Mouse (Mus musculus) adrenal gland, postnatal 4 days (tissue): Measurements from ENCODE around the gene Vmn2r84. TPM values are rescaled to one million over a fixed set of nuclear protein-coding genes. Genes with fewer than 3 reads are reported as not detected.
"Not testable (repeated sequence)": the region's sequence is repeated elsewhere in the genome, so short reads cannot be mapped to it uniquely, and the experiment has no call there.

Experiments used
- DNase-seq, 2 experiments: peaks; one replicate each; pipeline ENCODE4 v3.0.0; 2021 to 2022; ENCODE audit warnings: low spot score in 2 of 2, mixed read lengths in 2 of 2
- long read RNA-seq, 2 experiments: library from polyadenylated mRNA; stranded (forward); transcript quantifications; one replicate each; pipeline ENCODE4 v2.0.0; 2021
- total RNA-seq, 2 experiments: library from RNA; stranded (reverse); gene quantifications; 2 replicates each; pipeline ENCODE4 v1.2.3; 2021

Vmn2r84 gene
- not detected for total RNA-seq
- long read RNA-seq, experiment 1, result 0 reads
- long read RNA-seq, experiment 2, result 0 reads

GRCm38 (mm10) chr10:130394232-130394631, at the start of gene Vmn2r84:
Gene Vmn2r84 (minus strand): TSS chr10:130394332.
- no peak for DNase-seq

DNA sequence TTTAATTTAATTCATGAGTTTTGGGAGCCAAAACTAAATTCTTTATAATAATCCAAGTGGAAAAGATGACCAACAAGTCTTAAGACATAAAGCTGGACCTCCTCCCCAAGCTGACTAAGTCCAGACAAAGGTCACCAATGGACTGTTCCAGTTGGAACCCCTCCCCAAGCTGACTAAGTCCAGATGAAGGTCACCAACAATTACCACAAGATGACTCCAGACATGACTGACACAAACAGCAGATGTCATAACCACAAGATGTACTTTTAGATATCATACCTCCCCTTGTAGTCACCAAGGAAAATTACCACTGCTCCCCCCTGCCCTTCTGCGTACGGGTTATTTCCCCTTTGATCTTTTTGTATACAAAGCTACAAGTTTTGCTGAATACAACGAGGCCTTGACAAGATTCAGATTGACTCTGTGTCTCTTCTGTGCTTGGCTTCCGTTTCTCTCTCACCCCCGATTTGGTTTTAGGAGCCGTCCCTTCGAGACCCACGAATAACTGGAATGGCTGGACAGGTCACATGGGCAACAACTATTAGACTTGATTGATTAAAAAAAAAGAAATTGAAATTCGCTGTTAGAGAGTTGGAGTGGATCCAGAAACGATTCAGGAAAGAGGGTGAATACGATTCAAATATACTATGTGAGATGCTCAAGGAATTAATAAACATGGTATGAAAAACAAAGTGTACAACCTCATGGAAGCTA, 40.2 kb upstream of the Vmn2r84 start:
- not testable (repeated sequence) for DNase-seq

DNA sequence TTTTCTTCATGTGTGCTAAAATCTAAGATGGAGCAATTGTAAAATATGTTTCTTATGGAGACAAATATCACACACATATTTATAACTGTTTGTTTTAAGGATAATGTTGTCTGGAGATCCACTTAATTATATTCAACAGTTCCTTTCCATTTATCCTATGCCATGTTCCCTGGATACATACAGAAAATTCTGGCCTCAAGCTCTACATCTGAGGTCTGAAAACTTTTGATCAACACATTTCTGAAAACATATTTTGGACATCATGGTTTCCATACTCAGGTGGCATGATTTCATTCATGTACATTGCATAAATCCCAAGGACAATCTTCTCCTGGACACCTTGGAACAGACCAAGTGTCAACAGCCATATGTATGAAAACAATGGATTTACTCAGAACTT, 35.5 kb upstream of the Vmn2r84 start, which contains the start of gene Vmn2r85:
Gene Vmn2r85 (minus strand): TSS at position 101 of the 400 bp plus-strand sequence.
- DNase-seq, result not testable (repeated sequence)

DNA sequence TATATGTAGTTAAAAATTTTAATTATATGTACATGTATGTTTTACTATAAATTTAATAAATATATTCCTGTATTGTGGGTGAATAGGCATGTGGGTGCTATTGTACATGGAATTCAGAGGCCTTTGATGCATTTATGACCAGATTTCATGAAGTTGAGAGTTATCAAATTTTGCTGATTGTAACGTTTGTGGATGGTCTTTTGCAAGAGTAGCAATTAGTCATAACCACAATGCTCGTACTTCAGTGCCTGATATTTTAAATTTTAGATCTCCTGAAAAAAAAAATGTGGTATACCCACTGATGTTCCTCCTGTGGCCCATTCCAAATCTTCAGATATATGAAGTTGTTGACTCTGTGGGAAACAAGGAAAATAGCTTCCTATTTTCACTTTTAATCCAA, 28.2 kb upstream of the Vmn2r84 start:
- DNase-seq, result not testable (repeated sequence)

- DNase-seq, result no peak
Measured at GRCm38 (mm10) chr10:130420401-130420800, 26.3 kb upstream of the Vmn2r84 start.

DNA sequence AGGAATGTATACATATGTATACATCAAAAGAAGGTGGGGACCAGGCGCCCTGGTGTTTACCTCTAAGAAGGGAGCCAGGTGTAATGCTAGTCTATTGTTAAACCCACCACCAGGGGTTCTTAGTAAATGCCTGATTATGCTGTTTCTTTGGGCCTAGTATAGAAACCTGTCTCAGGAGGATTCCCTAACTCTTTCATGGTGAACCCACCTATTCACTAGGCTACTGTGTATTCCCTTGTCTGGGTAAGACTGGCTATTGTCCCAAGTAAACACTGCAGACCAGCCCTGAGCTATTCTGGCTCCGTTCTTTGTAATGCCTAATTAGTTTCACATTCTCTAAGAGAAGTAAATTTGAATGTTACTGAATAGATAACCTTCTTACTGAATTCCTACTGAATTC, 25.8 kb upstream of the Vmn2r84 start:
- DNase-seq, result not testable (repeated sequence)

GRCm38 (mm10) chr10:130416352-130416751, 22.2 kb upstream of the Vmn2r84 start:
- DNase-seq, result not testable (repeated sequence)

DNA sequence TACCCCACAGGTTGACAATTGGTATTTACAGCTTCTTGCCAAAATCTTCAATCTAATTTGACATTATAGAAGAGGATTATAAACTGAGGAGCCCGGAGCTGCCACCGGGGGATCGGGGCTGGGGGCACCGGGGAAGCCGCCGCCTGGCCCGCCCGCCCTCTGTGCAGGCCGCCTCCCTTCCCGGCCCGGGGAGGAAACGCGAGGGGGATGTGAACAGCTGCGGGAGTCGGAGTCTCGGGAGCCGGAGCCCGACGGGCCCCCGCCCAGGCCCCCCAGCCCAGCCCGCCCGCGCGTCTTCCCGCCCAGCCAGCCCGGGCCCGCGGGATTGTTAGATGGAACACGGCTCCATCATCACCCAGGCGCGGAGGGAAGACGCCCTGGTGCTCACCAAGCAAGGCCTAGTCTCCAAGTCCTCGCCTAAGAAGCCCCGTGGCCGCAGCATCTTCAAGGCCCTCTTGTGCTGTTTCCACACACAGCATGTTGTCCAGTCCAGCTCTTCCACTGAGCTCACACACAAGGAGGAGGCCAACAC, 18.1 kb upstream of the Vmn2r84 start:
- DNase-seq, result not testable (repeated sequence)

GRCm38 (mm10) chr10:130375145-130375544, 19.0 kb downstream of the Vmn2r84 start:
- DNase-seq, result no peak

GRCm38 (mm10) chr10:130372491-130373173, 21.5 kb downstream of the Vmn2r84 start:
- DNase-seq, result no peak

- DNase-seq, result no peak
Measured at GRCm38 (mm10) chr10:130371644-130372043, 22.5 kb downstream of the Vmn2r84 start.

DNA sequence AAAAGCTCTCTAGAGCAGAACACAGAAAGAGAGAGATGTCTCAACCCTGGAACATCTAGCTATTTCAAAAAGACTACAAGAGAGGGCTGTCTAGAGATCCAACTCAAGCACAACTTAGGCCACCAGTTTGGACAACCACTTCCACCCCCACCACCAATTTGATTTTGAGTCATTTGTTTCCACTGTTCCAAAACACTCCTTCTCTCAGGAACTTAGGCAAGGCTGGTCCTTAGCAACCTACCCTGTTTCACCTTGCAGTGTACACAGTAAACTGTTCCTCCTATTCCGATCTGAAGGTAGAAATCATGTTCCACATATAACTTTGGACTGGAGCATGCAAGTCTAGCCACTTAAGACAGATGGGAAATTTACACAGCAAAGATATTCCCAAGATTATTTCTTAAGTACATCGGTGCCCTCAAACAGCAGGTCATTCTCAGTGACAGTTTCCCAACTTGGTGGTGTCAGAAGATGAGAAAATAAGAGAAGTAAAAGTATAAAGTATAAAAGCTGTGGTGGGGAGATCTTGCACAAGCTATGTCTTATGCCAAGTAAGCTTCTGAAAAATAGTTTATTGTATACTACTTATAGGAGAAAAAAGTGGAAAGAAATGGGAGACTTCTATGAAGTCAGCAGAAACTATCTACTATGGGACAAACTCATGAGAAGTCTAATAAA, 24.0 kb downstream of the Vmn2r84 start:
- no peak for DNase-seq

GRCm38 (mm10) chr10:130368384-130368783, 25.7 kb downstream of the Vmn2r84 start:
- no peak for DNase-seq

- DNase-seq, result no peak
Measured at GRCm38 (mm10) chr10:130364766-130365165, 29.4 kb downstream of the Vmn2r84 start.

GRCm38 (mm10) chr10:130363438-130364164, 30.5 kb downstream of the Vmn2r84 start:
- DNase-seq, result no peak

- no peak for DNase-seq
Measured at GRCm38 (mm10) chr10:130344056-130344455, 50.1 kb downstream of the Vmn2r84 start.

DNA sequence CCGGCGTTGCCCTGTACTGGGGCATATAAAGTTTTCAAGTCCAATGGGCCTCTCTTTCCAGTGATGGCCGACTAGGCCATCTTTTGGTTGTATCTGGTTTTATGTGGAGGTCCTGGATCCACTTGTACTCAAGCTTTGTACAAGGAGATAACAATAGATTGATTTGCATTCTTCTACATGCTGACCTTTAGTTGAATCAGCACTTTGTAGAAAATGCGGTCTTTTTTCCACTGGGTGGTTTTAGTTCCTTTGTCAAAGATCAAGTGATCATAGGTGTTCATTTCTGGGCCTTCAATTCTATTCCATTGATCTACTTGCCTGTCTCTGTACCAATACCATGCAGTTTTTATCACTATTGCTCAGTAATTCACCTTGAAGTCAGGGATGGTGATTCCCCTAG, 54.1 kb downstream of the Vmn2r84 start:
- not testable (repeated sequence) for DNase-seq

GRCm38 (mm10) chr10:130337581-130337980, 56.6 kb downstream of the Vmn2r84 start:
- DNase-seq, result no peak

GRCm38 (mm10) chr10:130336385-130336784, 57.7 kb downstream of the Vmn2r84 start:
- DNase-seq, result no peak

DNA sequence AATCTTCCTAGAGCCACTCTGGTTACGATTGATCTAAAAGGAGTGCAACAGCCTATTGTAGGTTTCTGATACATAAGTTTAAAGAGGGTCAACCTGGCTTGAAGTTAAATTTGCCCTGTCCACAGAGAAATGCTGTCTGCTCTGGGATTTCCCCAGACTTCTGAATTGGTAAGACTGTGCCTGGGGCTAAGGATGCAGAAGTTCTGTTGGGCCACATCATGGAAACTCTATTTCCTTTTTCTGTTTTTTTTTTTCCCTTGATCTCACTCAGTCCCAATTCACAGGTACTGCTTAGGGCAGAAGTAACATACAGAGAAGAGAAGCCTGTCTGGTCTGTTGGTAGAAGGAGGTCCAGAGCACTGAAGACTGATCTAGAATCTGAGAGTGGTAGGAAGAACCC, 63.4 kb downstream of the Vmn2r84 start:
- DNase-seq, result no peak
